Mouse (Mus musculus) kidney, postnatal 0 days (tissue): Measurements from ENCODE around the gene Gtpbp8. TPM values are rescaled to one million over a fixed set of nuclear protein-coding genes. Genes with fewer than 3 reads are reported as not detected.

ENCODE experiments used
- ATAC-seq: fragments of 200-750 bp; cut with Nextera tagmentation; replicated peaks from 2 replicates; pipeline ENCODE4 v1.8.0; 2017; ENCODE audit warnings: low read depth, moderate number of reproducible peaks, moderate TSS enrichment, moderate library complexity; ENCODE audit not compliant: low FRiP score
- DNase-seq: peaks from one replicate; pipeline ENCODE4 v3.0.0-alpha.2; 2016; ENCODE audit warnings: low spot score
- H3K27ac ChIP-seq: fragments of 300-500 bp; sonication (generic); 2 replicates; pipeline ENCODE4 v1.5.1; 2014; ENCODE audit warnings: mild to moderate bottlenecking
- H3K27me3 ChIP-seq: fragments of 300-500 bp; sonication (generic); 2 replicates; pipeline ENCODE4 v1.6.1; 2014; ENCODE audit warnings: low read length, mixed read lengths; ENCODE audit not compliant: insufficient read depth
- H3K36me3 ChIP-seq: fragments of 300-500 bp; sonication (generic); 2 replicates; pipeline ENCODE4 v1.6.1; 2014; ENCODE audit warnings: low read length, mixed read lengths; ENCODE audit not compliant: insufficient read depth
- H3K4me1 ChIP-seq: fragments of 300-500 bp; sonication (generic); replicated peaks from 2 replicates; pipeline ENCODE4 v1.6.1; 2014; ENCODE audit warnings: antibody characterized with exemption, low read length, mixed read lengths; ENCODE audit not compliant: insufficient read depth
- H3K4me2 ChIP-seq: fragments of 300-500 bp; sonication (generic); 2 replicates; pipeline ENCODE4 v1.6.1; 2014; ENCODE audit warnings: mild to moderate bottlenecking, low read length, moderate library complexity, mixed read lengths
- H3K4me3 ChIP-seq: fragments of 300-500 bp; sonication (generic); replicated peaks from 2 replicates; pipeline ENCODE4 v1.5.1; 2014; ENCODE audit warnings: low read depth, low read length
- H3K9ac ChIP-seq: fragments of 300-500 bp; sonication (generic); 2 replicates; pipeline ENCODE4 v1.6.1; 2014; ENCODE audit warnings: low read depth, low read length
- H3K9me3 ChIP-seq: fragments of 300-500 bp; sonication (generic); replicated peaks from 2 replicates; pipeline ENCODE4 v1.6.1; 2016; ENCODE audit warnings: low read length, inconsistent platforms, mixed read lengths
- CTCF ChIP-seq: IDR thresholded peaks from 2 replicates; pipeline ENCODE4 v1.5.1; 2016; ENCODE audit warnings: antibody characterized with exemption, low read depth, mild to moderate bottlenecking, moderate library complexity
- WGBS: fragments of 180-500 bp; shearing (Covaris S2); extraction: QIAGEN DNeasy Blood & Tissue Kit; methylation state at CpG from one replicate; pipeline ENCODE4 v1.1.7; 2014; 5-methylcytosine and 5-hydroxymethylcytosine counted together
- polyA plus RNA-seq: library from polyadenylated mRNA; unstranded; fragments of >200 nt; fragmentation: Nextera tagmentation; extraction: Ambion mirVana; gene quantifications from 2 replicates; pipeline ENCODE4 v1.2.1, GENCODE M21; 2015

Gtpbp8 gene
- polyA plus RNA-seq, 1 experiment from 2014 or later, result 30.6 TPM

DNA sequence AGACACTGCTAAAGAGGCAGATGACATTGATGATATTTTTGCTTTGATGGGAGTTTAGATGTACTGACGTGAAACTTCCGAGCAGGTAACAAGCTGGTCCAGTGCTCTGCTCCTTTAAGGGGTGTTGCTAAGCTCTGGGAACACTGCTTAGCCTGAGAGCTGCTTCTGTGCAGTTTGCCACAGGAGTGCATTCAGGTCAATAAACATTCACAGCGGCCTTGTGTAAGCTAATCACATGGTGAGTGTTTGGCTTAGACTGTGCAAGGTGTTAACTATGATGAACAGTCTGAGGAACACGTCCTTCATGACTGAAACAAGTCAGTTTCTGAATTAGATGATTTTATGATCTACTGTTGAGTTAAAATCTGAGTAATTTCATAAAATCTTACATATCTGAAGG, 10.0 kb downstream of the Gtpbp8 start:
- H3K27ac ChIP-seq, result no peak overlapping the region
- DNase-seq, result no peak
- H3K4me1 ChIP-seq, result no peaks in the 10 kb centered on the region
- TF ChIP-seq CTCF, result no peak
- ATAC-seq, result 0 out of 2 replicates have a peak, but pooled peaks have one; percentile 2
- WGBS, result 78% methylated on average over 4 of the region's 4 CpGs
- no peak overlapping the region for H3K4me2 ChIP-seq
- no peaks in the 10 kb centered on the region for H3K9me3 ChIP-seq
- H3K27me3 ChIP-seq, result no peaks in the 10 kb centered on the region
- no peak overlapping the region for H3K9ac ChIP-seq
- peaks cover 65% of the 10 kb centered on the region for H3K36me3 ChIP-seq
- H3K4me3 ChIP-seq, result no peak overlapping the region

DNA sequence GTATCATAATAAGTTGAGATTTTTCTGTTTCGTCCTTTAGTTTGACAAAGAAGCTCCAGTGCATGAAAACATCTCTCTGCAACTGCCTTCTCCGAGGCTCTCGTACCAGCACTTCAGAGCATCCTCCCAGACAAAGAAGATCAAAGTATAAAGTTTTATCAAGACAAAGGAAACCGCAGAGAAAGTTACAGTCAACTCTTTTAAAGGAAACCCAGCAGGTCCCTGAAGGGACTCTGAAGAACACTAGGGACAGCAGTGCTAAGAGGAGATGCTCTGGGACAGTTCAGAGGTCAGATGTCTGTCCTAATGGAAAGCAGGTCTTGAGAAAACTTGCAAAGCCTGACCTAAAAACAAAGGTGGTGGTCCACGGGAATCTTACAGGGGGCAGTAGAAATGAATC, 10.5 kb downstream of the Gtpbp8 start:
- Histone ChIP-seq H3K9ac (no peak overlapping the region), H3K4me2 (no peak overlapping the region), H3K27ac (no peak overlapping the region), H3K27me3 (no peaks in the 10 kb centered on the region), H3K4me1 (no peaks in the 10 kb centered on the region), H3K9me3 (no peaks in the 10 kb centered on the region), H3K36me3 (peaks cover 69% of the 10 kb centered on the region), H3K4me3 (no peak overlapping the region)
- WGBS, result 89% methylated on average over 5 of the region's 5 CpGs
- DNase-seq (no peak), ATAC-seq (no peak)
- no peak for TF ChIP-seq CTCF

DNA sequence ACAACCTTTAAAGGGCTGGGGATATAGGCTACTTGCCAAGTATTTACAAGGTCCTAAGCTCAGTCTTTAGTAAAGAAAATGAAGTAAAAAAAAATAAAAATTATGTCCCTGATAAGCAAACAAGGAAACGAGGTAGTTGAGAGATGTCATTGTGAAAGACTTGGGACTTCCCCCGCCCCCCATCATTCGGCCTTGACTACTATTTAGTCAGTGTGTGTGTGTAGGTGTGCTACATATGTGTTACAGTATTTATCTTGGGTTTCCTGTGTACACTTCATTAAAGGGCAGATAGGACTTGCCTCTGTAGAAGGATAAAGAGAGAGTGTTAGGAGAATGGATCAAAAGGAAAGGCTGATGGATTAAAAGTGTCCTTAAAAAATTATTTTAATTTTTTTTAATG, 12.1 kb downstream of the Gtpbp8 start:
- ATAC-seq (no peak), DNase-seq (no peak)
- TF ChIP-seq CTCF, result no peak
- Histone ChIP-seq H3K4me3 (no peak overlapping the region), H3K27ac (no peak overlapping the region), H3K9ac (no peak overlapping the region), H3K36me3 (peaks cover 76% of the 10 kb centered on the region), H3K4me2 (no peak overlapping the region), H3K9me3 (no peaks in the 10 kb centered on the region), H3K4me1 (no peaks in the 10 kb centered on the region), H3K27me3 (no peaks in the 10 kb centered on the region)
- WGBS, result 75% methylated on average over 3 of the region's 3 CpGs

DNA sequence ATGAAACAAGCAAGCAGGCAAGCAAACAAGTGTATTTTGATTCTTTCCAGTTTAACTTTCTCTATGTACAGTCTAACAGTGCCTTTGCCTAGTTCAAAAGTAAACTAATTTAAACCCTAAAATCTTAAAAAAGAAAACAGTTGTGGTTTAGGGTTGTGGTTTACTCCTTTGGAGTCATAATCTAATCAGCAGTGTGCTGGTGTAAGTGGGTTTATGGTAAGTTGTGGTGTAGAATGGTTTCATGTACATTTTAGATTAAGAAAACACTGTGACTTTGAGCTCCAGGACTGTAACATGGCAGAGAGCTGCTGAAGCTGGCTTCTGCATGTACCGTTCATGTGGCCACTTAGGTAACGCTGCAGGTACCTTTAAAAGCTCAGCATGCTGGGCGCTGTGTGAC, 18.6 kb downstream of the Gtpbp8 start:
- Histone ChIP-seq H3K4me2 (no peak overlapping the region), H3K4me1 (0 out of 2 replicates have a peak, but pooled peaks cover 5% of the 10 kb centered on the region), H3K9me3 (no peaks in the 10 kb centered on the region), H3K27me3 (no peaks in the 10 kb centered on the region), H3K27ac (no peak overlapping the region), H3K4me3 (no peak overlapping the region), H3K9ac (no peak overlapping the region), H3K36me3 (peaks cover 29% of the 10 kb centered on the region; the same call in 1 of the 2 replicates)
- DNase-seq (no peak), ATAC-seq (no peak)
- no peak for TF ChIP-seq CTCF
- WGBS, result 98% methylated on average over 3 of the region's 3 CpGs

DNA sequence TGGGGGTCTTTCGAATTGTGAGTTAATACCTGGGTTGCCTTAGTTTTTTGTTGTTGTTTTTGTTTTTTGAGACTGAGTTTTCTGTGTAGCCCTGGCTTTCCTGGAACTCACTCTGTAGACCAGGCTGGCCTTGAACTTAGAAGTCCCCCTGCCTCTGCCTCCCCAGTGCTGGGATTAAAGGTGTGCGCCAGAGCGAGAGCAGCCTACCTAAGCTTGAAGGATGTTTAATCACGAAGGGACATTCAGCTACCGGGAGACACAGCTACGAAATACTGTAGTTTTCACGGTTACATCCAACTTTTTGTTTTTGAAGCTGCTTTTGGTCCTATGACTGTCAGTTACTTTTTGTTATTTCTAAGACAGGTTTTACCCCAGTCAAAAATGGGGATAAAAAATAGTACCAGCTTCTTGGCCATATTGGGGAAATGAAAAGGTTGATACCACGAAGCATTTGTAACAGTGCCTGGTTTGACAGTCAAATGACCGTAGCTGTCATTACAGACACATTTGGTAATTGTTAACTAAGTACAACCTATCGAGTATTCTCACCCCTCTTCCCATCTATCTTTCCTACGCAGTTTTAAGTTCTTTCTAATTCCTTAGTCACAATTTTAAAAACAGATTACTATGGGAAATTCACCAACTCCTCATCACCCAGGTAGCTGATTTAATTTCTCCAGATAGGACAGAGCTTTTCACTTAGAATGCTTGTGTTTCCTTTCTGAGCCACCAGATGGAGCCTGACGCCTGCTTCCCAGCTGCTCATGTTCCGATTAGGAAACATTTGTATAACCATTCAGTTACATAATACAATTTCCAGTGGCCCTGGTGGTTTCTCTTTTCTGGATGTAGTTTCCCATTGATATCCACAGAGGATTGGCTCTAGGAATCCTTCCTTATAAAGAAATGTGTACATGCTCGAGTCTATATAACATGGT, 20.6 kb downstream of the Gtpbp8 start:
- ATAC-seq, result no peak
- DNase-seq, result peak; percentile 88
- H3K27ac ChIP-seq, result peak overlapping the region; percentile 89
- 0 out of 2 replicates have a peak, but pooled peaks cover 5% of the 10 kb centered on the region for H3K4me1 ChIP-seq
- H3K4me3 ChIP-seq, result peak overlapping the region; percentile 73
- peak; percentile 91 for TF ChIP-seq CTCF
- peak overlapping the region; percentile 87; the same call in 1 of the 2 replicates for H3K9ac ChIP-seq
- 0 out of 2 replicates have a peak, but pooled peaks cover 13% of the 10 kb centered on the region for H3K36me3 ChIP-seq
- H3K9me3 ChIP-seq, result no peaks in the 10 kb centered on the region
- 40% methylated on average over 14 of the region's 14 CpGs for WGBS
- H3K27me3 ChIP-seq, result no peaks in the 10 kb centered on the region
- H3K4me2 ChIP-seq, result peak overlapping the region; percentile 65

DNA sequence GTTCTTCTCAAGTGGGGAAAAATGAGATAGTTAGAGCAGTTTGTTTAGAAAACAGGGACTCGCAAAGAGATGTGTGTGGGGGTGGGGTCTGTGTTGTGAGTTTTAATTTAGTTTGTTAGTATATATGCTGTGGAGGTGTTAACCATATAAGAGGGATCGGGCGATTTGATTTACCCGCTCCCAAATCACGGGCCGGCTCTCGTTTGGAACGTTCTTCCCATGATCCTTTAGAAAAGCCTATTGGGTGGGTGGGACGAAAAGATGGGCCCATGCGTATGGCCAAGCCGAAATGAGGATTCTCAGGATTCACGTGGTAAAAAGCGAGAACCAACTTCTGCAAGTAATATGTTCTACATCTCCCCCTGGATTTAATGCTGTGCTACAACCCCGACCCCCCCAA, 21.3 kb downstream of the Gtpbp8 start:
- no peaks in the 10 kb centered on the region for H3K9me3 ChIP-seq
- peak; percentile 3; the same call in 1 of the 2 replicates for ATAC-seq
- TF ChIP-seq CTCF, result no peak
- H3K36me3 ChIP-seq, result 0 out of 2 replicates have a peak, but pooled peaks cover 8% of the 10 kb centered on the region
- DNase-seq, result peak; percentile 76
- peak overlapping the region; percentile 65 for H3K4me2 ChIP-seq
- peak overlapping the region; percentile 87 for H3K9ac ChIP-seq
- H3K4me1 ChIP-seq, result 0 out of 2 replicates have a peak, but pooled peaks cover 5% of the 10 kb centered on the region
- no peaks in the 10 kb centered on the region for H3K27me3 ChIP-seq
- under 1% methylated on average over 14 of the region's 14 CpGs for WGBS
- peak overlapping the region; percentile 73 for H3K4me3 ChIP-seq
- peak overlapping the region; percentile 89 for H3K27ac ChIP-seq
